Mouse (Mus musculus): ENCODE data around the gene Twnk. TPM values are rescaled to one million over a fixed set of nuclear protein-coding genes. Genes with fewer than 3 reads are reported as not detected.
"Not testable (repeated sequence)": the region's sequence is repeated elsewhere in the genome, so short reads cannot be mapped to it uniquely, and the experiment has no call there.

The Twnk gene
- polyA plus RNA-seq, 1 experiment from 2014 or later, result 16.5 TPM

- no peak overlapping the region for H3K27ac ChIP-seq (ENCODE audit: low read depth, low read length)
- no peak overlapping the region for H3K9ac ChIP-seq (ENCODE audit: low read length)
- ATAC-seq (ENCODE audit: insufficient read depth, low FRiP score, low TSS enrichment) (no peak), DNase-seq (ENCODE audit: low spot score) (no peak)
- no peaks in the 10 kb centered on the region for H3K27me3 ChIP-seq (ENCODE audit: control insufficient read depth, insufficient read depth, low read length)
- no peaks in the 10 kb centered on the region for H3K36me3 ChIP-seq (ENCODE audit: control insufficient read depth, insufficient read depth, low read length)
- H3K4me1 ChIP-seq (ENCODE audit: control insufficient read depth, insufficient read depth, low read length), result peaks cover 3% of the 10 kb centered on the region
- H3K4me3 ChIP-seq (ENCODE audit: low read depth, low read length), result no peak overlapping the region
- no peaks in the 10 kb centered on the region for H3K9me3 ChIP-seq (ENCODE audit: control insufficient read depth, low read length)
- 60% methylated on average over 17 of the region's 17 CpGs for WGBS
- H3K4me2 ChIP-seq (ENCODE audit: low read depth), result no peak overlapping the region
Measured at GRCm38 (mm10) chr19:45032570-45033332, 27.3 kb downstream of the Twnk start.

- Histone ChIP-seq H3K4me2 (ENCODE audit: low read depth) (no peak overlapping the region), H3K27me3 (ENCODE audit: control insufficient read depth, insufficient read depth, low read length) (no peaks in the 10 kb centered on the region), H3K4me3 (ENCODE audit: low read depth, low read length) (no peak overlapping the region), H3K4me1 (ENCODE audit: control insufficient read depth, insufficient read depth, low read length) (no peaks in the 10 kb centered on the region), H3K36me3 (ENCODE audit: control insufficient read depth, insufficient read depth, low read length) (no peaks in the 10 kb centered on the region), H3K9me3 (ENCODE audit: control insufficient read depth, low read length) (no peaks in the 10 kb centered on the region), H3K9ac (ENCODE audit: low read length) (no peak overlapping the region), H3K27ac (ENCODE audit: low read depth, low read length) (no peak overlapping the region)
- 31% methylated on average over 16 of the region's 16 CpGs for WGBS
- ATAC-seq (ENCODE audit: insufficient read depth, low FRiP score, low TSS enrichment) (no peak), DNase-seq (ENCODE audit: low spot score) (peak; percentile 55)
Measured at GRCm38 (mm10) chr19:45036867-45037266, 31.4 kb downstream of the Twnk start.

GRCm38 (mm10) chr19:45038198-45038597, 32.7 kb downstream of the Twnk start:
- not testable (repeated sequence) for H3K9ac ChIP-seq (ENCODE audit: low read length); H3K27me3 ChIP-seq (ENCODE audit: control insufficient read depth, insufficient read depth, low read length); H3K4me1 ChIP-seq (ENCODE audit: control insufficient read depth, insufficient read depth, low read length); H3K4me2 ChIP-seq (ENCODE audit: low read depth); ATAC-seq (ENCODE audit: insufficient read depth, low FRiP score, low TSS enrichment); H3K27ac ChIP-seq (ENCODE audit: low read depth, low read length); H3K9me3 ChIP-seq (ENCODE audit: control insufficient read depth, low read length); H3K36me3 ChIP-seq (ENCODE audit: control insufficient read depth, insufficient read depth, low read length); H3K4me3 ChIP-seq (ENCODE audit: low read depth, low read length); DNase-seq (ENCODE audit: low spot score)
- WGBS, result 97% methylated on average over 7 of the region's 7 CpGs

DNA sequence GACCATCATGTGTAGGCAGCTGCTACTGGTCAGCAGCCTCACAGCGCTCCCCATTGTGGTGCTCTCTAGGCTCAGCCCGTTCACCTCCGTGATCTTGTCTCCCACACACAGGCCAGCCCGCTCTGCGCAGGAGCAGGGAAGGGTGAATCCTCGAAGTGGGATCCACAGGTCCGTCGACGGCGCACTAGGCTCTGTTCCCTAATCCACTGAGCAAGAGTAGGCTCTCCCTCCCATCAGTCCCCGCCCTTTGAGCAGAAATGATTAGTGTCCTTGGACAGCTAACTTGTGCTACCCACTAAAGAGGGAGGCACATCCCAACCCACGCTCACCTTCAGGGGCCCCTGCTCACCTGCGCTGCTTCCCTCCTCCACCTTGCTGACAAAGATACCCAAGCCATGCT, 34.8 kb downstream of the Twnk start:
- H3K4me1 ChIP-seq (ENCODE audit: control insufficient read depth, insufficient read depth, low read length), result no peaks in the 10 kb centered on the region
- H3K9ac ChIP-seq (ENCODE audit: low read length), result no peak overlapping the region
- no peak overlapping the region for H3K4me3 ChIP-seq (ENCODE audit: low read depth, low read length)
- no peak for ATAC-seq (ENCODE audit: insufficient read depth, low FRiP score, low TSS enrichment)
- DNase-seq (ENCODE audit: low spot score), result no peak
- H3K4me2 ChIP-seq (ENCODE audit: low read depth), result no peak overlapping the region
- H3K9me3 ChIP-seq (ENCODE audit: control insufficient read depth, low read length), result no peaks in the 10 kb centered on the region
- WGBS, result 42% methylated on average over 13 of the region's 13 CpGs
- 0 out of 2 replicates have a peak, but pooled peaks cover 5% of the 10 kb centered on the region for H3K27me3 ChIP-seq (ENCODE audit: control insufficient read depth, insufficient read depth, low read length)
- H3K27ac ChIP-seq (ENCODE audit: low read depth, low read length), result no peak overlapping the region
- no peaks in the 10 kb centered on the region for H3K36me3 ChIP-seq (ENCODE audit: control insufficient read depth, insufficient read depth, low read length)

DNA sequence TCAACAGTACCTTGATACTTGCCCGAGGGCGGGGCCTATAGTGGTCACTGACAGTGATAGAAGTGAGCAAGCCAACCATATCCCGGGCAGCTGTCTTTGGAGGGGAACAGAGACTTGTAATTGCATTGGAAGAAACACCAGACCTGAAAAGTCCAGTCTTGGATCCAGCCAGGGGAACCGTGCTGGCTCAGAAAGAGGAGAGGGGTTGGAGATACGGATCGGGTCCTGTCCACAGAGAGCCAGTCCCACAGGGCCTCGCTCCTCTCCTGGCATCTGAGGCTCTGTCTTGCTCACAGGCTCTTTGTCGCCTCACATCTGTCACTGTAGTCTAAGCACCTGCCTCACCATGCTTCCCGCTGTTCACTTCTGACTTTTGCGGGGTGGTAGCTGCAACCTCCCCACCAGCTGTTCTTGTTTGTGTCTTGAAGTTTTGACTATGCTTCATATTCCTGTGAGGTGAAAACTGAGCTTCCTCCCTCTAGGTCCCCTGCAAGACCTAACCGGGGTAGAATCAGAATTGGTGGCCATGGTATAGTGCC, 39.0 kb downstream of the Twnk start:
- no peak overlapping the region for H3K27ac ChIP-seq (ENCODE audit: low read depth, low read length)
- no peaks in the 10 kb centered on the region for H3K9me3 ChIP-seq (ENCODE audit: control insufficient read depth, low read length)
- H3K4me1 ChIP-seq (ENCODE audit: control insufficient read depth, insufficient read depth, low read length), result peaks cover 5% of the 10 kb centered on the region
- no peak overlapping the region for H3K4me3 ChIP-seq (ENCODE audit: low read depth, low read length)
- no peak overlapping the region for H3K9ac ChIP-seq (ENCODE audit: low read length)
- no peaks in the 10 kb centered on the region for H3K36me3 ChIP-seq (ENCODE audit: control insufficient read depth, insufficient read depth, low read length)
- DNase-seq (ENCODE audit: low spot score) (no peak), ATAC-seq (ENCODE audit: insufficient read depth, low FRiP score, low TSS enrichment) (no peak)
- H3K4me2 ChIP-seq (ENCODE audit: low read depth), result no peak overlapping the region
- H3K27me3 ChIP-seq (ENCODE audit: control insufficient read depth, insufficient read depth, low read length), result peaks cover 20% of the 10 kb centered on the region
- 69% methylated on average over 11 of the region's 11 CpGs for WGBS

GRCm38 (mm10) chr19:45045236-45045635, 39.8 kb downstream of the Twnk start:
- Histone ChIP-seq H3K4me3 (ENCODE audit: low read depth, low read length) (no peak overlapping the region), H3K36me3 (ENCODE audit: control insufficient read depth, insufficient read depth, low read length) (no peaks in the 10 kb centered on the region), H3K9ac (ENCODE audit: low read length) (no peak overlapping the region), H3K4me2 (ENCODE audit: low read depth) (no peak overlapping the region), H3K4me1 (ENCODE audit: control insufficient read depth, insufficient read depth, low read length) (peaks cover 5% of the 10 kb centered on the region), H3K27me3 (ENCODE audit: control insufficient read depth, insufficient read depth, low read length) (peaks cover 20% of the 10 kb centered on the region), H3K27ac (ENCODE audit: low read depth, low read length) (no peak overlapping the region), H3K9me3 (ENCODE audit: control insufficient read depth, low read length) (no peaks in the 10 kb centered on the region)
- 46% methylated on average over 15 of the region's 15 CpGs for WGBS
- ATAC-seq (ENCODE audit: insufficient read depth, low FRiP score, low TSS enrichment) (no peak), DNase-seq (ENCODE audit: low spot score) (no peak)

- no peaks in the 10 kb centered on the region for H3K36me3 ChIP-seq (ENCODE audit: control insufficient read depth, insufficient read depth, low read length)
- DNase-seq (ENCODE audit: low spot score), result no peak
- no peak within 1 kb of the TSS for H3K27ac ChIP-seq (ENCODE audit: low read depth, low read length)
- H3K4me3 ChIP-seq (ENCODE audit: low read depth, low read length), result peak within 1 kb of the TSS; percentile 41
- WGBS, result 80% methylated on average over 5 of the region's 5 CpGs
- H3K4me1 ChIP-seq (ENCODE audit: control insufficient read depth, insufficient read depth, low read length), result peaks cover 5% of the 10 kb centered on the region
- peaks cover 20% of the 10 kb centered on the region for H3K27me3 ChIP-seq (ENCODE audit: control insufficient read depth, insufficient read depth, low read length)
- H3K9me3 ChIP-seq (ENCODE audit: control insufficient read depth, low read length), result no peaks in the 10 kb centered on the region
- peak within 1 kb of the TSS; percentile 73 for H3K4me2 ChIP-seq (ENCODE audit: low read depth)
- no peak within 1 kb of the TSS for H3K9ac ChIP-seq (ENCODE audit: low read length)
- no peak for ATAC-seq (ENCODE audit: insufficient read depth, low FRiP score, low TSS enrichment)
Measured at GRCm38 (mm10) chr19:45045651-45046050, 40.2 kb downstream of the Twnk start, which contains the start of gene Pdzd7. Pdzd7 (minus strand) TSS chr19:45045717.

DNA sequence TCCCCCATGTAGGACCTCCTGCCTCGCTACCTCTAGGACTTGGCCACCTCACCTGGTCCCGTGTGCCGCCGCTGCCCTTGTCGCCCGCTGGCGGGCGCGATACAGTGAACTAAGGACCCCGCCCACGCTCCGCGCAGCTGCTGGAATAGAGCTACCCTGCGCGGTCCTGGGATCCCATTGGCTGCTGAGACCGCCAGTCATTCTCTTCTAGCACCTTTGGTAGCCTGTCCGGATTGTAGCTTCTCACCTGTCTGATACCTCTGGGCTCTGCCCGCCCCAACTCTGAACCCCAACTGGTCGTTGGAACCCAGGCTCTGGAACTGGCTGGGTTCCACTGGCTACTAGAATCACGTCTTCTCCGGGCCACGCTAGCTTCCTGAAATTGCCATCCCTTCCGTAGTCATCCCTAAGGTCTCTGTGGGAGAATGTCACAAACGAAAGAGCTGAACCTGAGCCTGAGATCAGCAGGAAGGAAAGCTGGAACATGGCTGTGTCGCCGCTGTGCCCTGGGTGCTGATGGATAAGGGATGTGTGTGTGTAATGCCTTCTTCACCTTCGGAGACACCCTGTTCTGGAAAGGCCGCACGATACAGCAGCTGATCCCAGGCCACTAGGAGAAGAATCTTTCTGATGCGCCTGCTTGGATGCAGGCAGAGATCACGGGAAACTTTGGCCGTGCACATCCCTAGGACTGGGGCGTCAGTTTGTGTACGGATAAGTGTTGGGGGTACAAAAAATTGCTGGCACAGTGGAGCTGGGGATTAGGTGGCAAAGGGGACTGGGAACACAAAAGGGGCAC, 41.3 kb downstream of the Twnk start:
- WGBS, result 2% methylated on average over 34 of the region's 34 CpGs
- H3K36me3 ChIP-seq (ENCODE audit: control insufficient read depth, insufficient read depth, low read length), result no peaks in the 10 kb centered on the region
- peak overlapping the region; percentile 56 for H3K9ac ChIP-seq (ENCODE audit: low read length)
- DNase-seq (ENCODE audit: low spot score) (peak; percentile 78), ATAC-seq (ENCODE audit: insufficient read depth, low FRiP score, low TSS enrichment) (peak; percentile 62; the same call in 1 of the 2 replicates)
- peaks cover 5% of the 10 kb centered on the region for H3K4me1 ChIP-seq (ENCODE audit: control insufficient read depth, insufficient read depth, low read length)
- peak overlapping the region; percentile 41 for H3K4me3 ChIP-seq (ENCODE audit: low read depth, low read length)
- peak overlapping the region; percentile 42; the same call in 1 of the 2 replicates for H3K27ac ChIP-seq (ENCODE audit: low read depth, low read length)
- no peaks in the 10 kb centered on the region for H3K9me3 ChIP-seq (ENCODE audit: control insufficient read depth, low read length)
- H3K4me2 ChIP-seq (ENCODE audit: low read depth), result peak overlapping the region; percentile 73
- H3K27me3 ChIP-seq (ENCODE audit: control insufficient read depth, insufficient read depth, low read length), result peaks cover 20% of the 10 kb centered on the region

Data from neural tube, embryonic 11.5 days (tissue).